Mouse (Mus musculus) yolk sac, embryonic 10.5 days (tissue): ENCODE measurements around the gene Fam120b.
A peak's percentile ranks its signal among the peaks of the same experiment; 100 is the strongest.
"Not testable (repeated sequence)": the region's sequence is repeated elsewhere in the genome, so short reads cannot be mapped to it uniquely, and the experiment has no call there.

ENCODE experiments used
- DNase-seq: peaks from one replicate; pipeline ENCODE4 v3.0.0-alpha.2; 2017; ENCODE audit warnings: low spot score

The Fam120b gene

DNA sequence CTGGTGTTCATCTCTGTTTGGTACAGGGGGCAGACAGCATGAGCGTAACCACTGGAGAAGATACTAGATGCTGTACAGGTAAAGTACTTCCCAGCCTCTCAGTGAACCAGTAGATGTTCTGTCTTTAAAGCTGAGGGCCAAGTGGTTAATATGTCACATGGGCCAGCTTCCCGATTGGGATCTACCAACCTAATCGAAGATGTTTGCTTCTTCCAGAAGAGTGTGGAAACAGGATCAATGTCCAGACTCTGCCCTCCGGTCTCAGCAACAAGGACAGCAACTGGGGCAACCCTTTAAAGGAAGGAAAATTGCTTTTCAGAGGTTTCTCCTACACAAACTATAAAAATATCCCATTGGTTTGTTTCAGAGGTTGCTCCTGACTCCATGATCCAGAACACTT, 35.5 kb downstream of the Fam120b start:
- DNase-seq: no peak

DNA sequence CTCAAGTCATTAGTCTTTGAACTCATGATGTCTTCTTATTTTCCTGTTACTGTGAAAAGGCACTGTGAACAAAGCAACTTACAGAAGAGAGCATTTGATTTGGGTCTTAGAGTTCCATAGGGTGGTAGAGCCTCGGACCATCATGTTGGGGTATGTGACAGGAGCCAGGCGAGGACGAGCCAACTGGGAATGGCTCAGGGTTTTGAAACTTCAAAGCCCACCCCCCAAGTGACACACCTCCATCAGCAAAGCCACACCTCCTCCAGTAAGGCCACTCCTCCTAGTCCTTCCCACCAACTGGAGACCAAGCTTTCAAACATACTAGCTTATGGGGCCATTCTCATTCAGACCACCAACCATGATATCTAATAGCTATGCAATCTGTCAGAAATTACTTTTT, 36.0 kb downstream of the Fam120b start:
- no peak for DNase-seq

DNA sequence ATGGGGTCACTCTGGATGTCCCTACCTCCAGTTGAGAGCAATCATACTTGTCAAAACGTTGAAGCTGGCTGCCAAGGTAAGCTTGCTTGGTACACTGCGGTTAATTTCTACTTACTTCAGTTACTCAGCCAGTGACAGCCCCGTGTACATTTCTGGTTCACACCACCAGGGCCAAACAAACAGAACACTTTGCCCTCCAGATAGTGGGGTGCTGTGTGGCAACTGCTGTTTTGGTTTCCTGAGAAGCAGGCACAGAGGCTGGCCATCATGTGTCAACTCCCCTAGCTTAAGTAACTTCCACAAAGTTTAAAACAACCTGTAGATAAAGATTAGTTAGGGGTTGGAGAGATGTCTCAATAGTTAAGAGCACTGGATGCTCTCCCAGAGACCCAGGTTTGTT, 38.7 kb downstream of the Fam120b start:
- no peak for DNase-seq

DNA sequence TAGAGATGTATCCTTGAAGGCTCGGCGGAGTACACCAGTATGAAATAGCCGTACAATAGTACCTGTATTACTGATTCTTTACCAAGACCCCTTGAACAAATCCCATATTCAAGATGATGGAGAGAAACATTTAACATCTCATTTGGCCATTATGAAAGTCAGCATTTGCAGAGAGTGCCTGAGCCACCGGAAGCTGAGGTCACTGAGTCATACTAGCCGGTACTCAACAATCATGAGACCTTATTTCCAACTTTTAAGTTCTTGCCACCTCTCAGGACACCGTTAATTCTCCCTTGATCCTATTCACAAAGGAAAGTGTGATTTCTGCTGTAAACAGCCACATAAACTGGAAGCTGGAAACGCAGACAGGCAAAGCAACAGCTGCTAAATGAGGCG, 44.1 kb downstream of the Fam120b start:
- DNase-seq: no peak

DNA sequence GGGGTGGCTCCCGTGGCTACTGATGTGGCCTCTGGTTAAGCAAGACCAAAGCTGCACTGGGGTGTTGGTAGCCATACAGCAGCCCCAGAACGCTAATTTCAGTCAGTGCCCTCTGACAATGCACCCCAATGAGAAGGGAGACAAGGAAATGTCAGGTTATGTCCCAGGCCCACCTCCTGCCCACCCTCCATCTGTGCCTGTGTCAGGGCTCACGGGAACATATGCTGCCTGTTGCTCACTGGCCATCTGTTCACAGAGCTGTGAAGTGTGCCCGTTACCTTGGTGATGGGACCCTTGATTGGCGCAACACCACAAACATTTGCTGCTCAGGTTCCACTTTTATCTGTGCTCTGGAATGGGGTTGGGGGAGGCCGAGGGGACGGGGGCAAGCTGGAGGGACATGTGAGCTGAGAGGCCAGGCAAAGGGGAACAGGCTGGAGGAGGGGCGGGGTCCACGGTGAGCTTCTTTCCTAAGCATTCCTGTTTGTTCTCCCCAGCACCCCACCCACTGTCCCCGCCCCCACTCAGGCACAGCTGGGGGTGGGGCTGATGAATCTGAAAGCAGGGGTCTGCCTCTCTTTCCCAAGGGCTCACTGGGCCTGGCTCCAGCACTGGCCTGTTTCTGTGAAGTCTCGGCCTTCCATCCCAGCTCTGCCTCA, 44.6 kb downstream of the Fam120b start:
- peak; percentile 44 for DNase-seq

DNA sequence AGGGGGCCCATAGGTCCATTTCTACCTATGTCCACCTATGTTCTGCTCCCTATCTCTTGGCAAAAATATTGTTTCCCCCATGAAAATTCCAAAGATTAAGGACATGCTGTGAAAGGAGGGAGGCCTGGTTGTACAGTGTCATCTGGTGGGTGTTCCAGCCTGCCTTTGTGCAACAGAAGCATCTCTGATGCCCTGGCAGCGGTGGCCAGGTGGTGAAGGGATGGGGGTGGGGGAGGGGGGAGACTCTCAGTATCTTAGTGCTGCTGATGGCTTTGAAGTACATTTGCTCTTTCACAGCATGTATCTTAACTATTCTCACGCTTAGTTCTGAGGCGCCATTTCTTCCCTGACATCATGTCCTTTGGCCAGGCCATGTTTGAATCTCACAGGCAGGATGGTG, 49.4 kb downstream of the Fam120b start:
- DNase-seq: no peak

DNA sequence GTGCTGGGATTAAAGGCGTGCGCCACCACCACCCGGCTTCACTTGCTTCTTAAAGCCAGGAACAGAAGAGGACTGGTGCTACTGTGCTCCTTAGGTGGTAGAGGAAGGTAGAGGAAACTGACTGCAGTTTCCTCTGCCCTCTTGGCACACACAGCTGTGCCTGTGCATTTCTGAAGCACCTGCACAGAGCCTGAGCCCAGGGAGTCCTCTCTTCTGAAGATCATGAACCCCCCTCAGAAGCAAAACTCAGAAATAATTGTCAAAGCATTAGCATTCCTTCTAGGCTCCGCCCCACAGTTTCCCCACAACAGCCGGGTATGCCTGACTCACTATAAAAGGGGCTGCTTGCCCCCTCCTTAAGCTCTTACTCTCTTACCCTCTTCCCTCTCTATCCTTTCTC, 51.8 kb downstream of the Fam120b start:
- no peak for DNase-seq

DNA sequence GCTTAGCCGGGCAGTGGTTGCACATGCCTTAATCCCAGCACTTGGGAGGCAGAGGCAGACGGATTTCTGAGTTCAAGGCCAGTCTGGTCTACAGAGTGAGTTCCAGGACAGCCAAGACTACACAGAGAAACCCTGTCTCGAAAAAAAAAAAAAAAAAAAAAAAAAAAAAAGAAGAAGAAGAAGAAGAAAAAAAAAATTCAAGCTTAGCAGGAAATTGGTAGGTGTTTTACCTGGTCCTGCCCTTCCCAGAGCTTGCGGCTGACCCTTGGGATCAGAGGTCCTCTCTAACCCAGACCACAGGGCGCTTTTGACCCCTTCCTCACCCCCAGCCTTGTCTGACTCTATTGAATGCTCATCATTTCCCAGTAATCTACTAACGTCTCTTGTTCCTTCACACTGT, 53.1 kb downstream of the Fam120b start:
- DNase-seq: not testable (repeated sequence)

DNA sequence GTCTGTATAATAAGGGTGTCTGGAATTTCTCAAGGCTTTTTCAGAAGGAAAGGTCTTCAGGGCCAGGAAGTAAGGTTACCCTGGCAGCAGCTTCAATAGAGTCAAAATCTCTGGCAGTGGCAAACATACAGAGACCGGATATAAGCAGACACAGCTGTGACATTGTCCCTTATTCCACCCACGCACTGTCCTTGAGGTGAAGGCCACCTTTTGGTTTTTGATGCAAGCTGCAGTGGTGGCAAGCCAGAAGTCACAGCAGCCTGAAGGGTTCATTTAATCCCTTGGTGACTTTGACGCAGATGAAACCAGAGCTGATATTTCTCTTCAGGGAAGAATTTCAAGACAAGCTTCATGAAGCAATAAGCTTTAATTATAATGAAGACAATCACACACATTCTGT, 53.6 kb downstream of the Fam120b start:
- DNase-seq: no peak

DNA sequence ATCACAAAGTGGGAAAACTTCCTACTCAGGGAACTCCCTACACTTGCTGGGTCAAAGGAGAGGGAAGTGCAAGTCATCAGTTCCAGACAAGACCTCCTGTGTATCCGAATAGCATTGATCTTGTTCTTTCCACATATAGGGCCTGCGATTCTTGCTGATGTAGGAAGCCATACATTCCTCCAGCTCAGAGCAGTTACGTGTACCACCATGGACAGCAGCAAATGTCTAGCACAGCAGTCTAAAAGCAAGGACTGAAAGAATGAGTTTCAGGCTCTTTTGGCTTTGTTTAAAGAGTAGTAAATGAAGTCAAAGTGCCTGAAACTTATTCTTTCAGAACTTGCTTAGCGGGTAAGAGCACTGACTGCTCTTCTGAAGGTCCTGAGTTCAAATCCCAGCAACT, 59.2 kb downstream of the Fam120b start:
- no peak for DNase-seq

DNA sequence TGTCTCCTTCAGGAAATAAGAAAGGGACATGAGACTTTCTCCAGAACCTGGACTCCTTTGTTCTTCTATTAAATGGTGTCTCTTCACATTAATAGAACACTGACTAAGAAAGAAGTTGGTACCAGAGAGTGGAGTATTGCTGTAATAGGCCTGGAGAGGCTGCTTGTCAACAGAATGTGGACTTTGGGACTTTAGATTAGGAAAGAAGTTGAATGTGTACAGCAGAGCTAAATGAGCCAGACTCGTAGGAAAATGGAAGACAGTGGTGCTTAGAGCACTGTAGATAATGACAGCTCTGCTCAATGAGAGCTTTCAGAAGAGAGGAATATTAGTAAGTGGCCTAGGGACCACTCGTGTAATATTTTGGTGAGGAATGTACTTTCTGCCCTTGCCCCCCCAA, 60.6 kb downstream of the Fam120b start:
- no peak for DNase-seq

DNA sequence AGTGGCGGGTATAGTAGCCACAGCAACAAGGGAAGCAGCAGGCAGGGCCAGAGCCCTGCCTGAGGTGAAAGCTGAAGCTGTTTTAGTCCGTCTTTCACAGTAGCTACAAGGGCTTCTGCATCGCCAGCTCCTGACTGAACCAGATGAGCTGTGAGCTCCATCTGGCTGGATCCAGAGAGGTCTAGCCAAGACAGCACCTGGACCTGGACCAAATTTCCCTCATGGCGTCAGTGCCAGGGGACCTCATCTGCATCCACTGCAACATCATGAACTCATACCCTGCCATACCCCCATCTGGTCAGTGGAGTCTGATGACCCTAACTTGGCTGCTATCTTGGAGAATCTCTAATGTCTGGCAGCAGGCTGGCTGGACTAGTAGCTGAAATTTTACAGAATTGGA, 63.8 kb downstream of the Fam120b start:
- DNase-seq: no peak

DNA sequence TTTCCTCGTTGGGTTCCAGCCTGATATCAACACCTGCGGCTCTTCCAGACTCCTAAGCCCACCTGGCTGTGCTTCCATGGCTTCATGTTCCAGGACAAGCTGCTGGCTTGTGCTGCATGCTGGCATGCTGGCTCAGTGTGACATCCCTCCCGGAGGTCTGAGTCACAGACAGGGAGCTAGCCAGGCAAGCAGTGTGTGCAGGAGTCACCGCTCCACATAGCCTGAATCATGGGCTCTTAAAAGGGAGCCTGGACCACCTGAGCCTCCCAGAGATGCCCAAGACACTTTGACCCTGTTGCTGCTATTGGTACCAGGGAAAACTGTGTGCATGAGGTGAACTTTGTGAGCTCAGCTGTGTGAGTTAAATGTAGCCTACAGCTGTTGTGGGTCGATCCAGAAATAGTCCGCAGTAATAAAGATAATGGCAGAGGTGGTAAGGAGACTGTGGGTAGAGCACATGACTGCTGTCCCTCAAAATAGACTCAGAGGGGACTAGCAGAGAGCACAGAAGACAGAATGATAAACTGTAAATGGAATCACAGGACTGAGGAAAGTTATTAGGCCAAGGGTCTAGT, 66.0 kb downstream of the Fam120b start:
- DNase-seq: no peak

DNA sequence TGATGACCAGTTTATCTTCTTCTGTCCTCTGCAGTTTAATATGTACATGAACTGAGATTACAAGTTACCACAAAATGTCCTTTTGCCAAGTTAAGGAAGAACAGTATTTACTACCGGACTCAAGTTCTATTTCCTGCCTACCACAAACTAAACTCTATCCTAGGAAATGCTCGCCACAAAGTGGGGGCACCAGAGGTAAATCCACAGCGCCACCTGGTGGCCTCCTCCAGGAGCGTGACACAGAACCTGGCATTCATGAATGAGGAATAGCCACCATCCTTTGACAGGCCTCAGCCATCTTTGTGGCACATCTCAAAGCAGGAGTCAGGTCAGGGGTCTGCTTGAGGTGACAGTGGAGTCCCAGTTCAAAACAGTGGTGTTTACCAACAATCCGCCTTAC, 71.7 kb downstream of the Fam120b start:
- DNase-seq: peak; percentile 44

DNA sequence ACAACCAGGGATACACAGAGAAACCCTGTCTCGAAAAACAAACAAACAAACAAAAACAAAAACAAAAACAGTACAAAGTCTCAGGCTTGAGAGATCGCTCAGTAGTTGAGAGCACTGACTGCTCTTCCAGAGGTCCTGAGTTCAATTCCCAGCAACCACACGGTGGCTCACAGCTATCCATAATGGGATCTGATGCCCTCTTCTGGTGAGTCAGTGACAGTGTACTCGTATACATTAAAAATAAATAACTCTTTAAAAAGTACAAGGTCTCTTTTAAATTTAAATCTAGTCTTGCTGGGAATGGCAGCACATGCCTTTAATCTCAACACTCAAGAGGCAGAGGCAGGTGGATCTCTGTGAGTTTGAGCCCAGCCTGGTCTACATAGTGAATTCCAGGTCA, 76.7 kb downstream of the Fam120b start:
- DNase-seq: no peak
